Mouse (Mus musculus) embryonic facial prominence, embryonic 10.5 days (tissue): ENCODE measurements around the gene Cel. TPM values are rescaled to one million over a fixed set of nuclear protein-coding genes. Genes with fewer than 3 reads are reported as not detected.

Experiments
- microRNA-seq: library from miRNA; unstranded; fragments of <30 nt; microRNA quantifications from one replicate; pipeline ENCODE4, GENCODE M21; 2017
- polyA plus RNA-seq: library from polyadenylated mRNA; unstranded; fragments of >200 nt; fragmentation: Nextera tagmentation; extraction: Ambion mirVana; gene quantifications from 2 replicates; pipeline ENCODE4 v1.2.1, GENCODE M21; 2016

Cel gene
- polyA plus RNA-seq, 1 experiment from 2014 or later = not detected

Small RNA genes within 50 kb of the gene (microRNA-seq; reads per million reads assigned to microRNA genes)
- not detected for gene Gm22824

Other genes with a start within 250 kb of the Cel start
- 5.0 and 5.3 TPM in 2 replicates for gene Ppp1r26, start 116.6 kb downstream of the Cel start, polyA plus RNA-seq
- 1.3 and 1.5 TPM in 2 replicates for gene 1700007K13Rik, start 97.1 kb downstream of the Cel start, polyA plus RNA-seq
- gene Mrps2, start 95.3 kb downstream of the Cel start, polyA plus RNA-seq = 68.5 and 71.9 TPM in 2 replicates
- 0.22 TPM in 1 of 2 replicates, not detected in the other for gene Gbgt1, start 66.5 kb downstream of the Cel start, polyA plus RNA-seq
- not detected in 2 replicates for gene Gm10134, start 57.3 kb downstream of the Cel start, polyA plus RNA-seq
- gene Ralgds, start 50.3 kb downstream of the Cel start, polyA plus RNA-seq = 36.7 and 44.2 TPM in 2 replicates
- gene Gtf3c5, start 20.3 kb upstream of the Cel start, polyA plus RNA-seq = 57.9 and 61.4 TPM in 2 replicates
- gene Gfi1b, start 58.6 kb upstream of the Cel start, polyA plus RNA-seq = 2.7 and 3.9 TPM in 2 replicates
- 21.4 and 23.5 TPM in 2 replicates for gene Tsc1, start 77.8 kb upstream of the Cel start, polyA plus RNA-seq
- gene Spaca9, start 136.3 kb upstream of the Cel start, polyA plus RNA-seq = 2.6 and 3.2 TPM in 2 replicates
- gene Ak8, start 136.8 kb upstream of the Cel start, polyA plus RNA-seq = 0.70 and 1.1 TPM in 2 replicates